Mouse (Mus musculus): ENCODE data around the gene Sval1. TPM values are rescaled to one million over a fixed set of nuclear protein-coding genes. Genes with fewer than 3 reads are reported as not detected.

Sval1 gene
- total and polyA plus RNA-seq, 3 experiments, result not detected

DNA sequence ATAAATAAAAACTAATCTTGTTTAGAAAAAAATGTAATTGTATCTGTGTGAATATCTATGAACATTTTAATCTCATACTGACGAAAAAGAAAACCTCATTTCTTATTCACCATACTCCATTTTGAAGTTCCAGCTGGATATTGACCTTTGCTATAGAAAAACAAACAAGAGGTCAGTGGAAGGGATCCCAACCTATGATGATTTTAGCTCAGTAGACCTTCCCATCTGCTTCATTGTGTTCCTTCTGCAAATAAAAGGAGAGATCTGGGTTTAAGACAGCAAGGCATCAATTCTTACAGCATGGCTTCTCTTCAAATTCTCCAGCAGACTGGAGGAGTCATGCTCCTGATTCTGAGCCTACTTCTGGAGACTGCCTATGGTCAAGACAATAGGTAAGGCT lies 16.4 kb downstream of the Sval1 start, which contains the start of gene Sval3:
Gene Sval3, plus strand, starts transcription at position 301 of the 400 bp plus-strand sequence.
- H3K4me1 ChIP-seq (ENCODE audit: control insufficient read depth in 1 of 2, insufficient read depth in 2 of 2, low read length in 2 of 2), result no peaks in the 10 kb centered on the region
- no peak within 1 kb of the TSS for H3K4me3 ChIP-seq (ENCODE audit: control insufficient read depth in 1 of 2, insufficient read depth in 1 of 2, low read depth in 2 of 2, low read length in 2 of 2)
- no peaks in the 10 kb centered on the region for H3K27me3 ChIP-seq (ENCODE audit: control insufficient read depth in 1 of 2, insufficient read depth in 2 of 2, low read length in 2 of 2)
- H3K9me3 ChIP-seq (replicated peaks; ENCODE audit: insufficient read depth, low read length), result no peaks in the 10 kb centered on the region
- H3K79me2 ChIP-seq (ENCODE audit: control insufficient read depth, insufficient read depth, low read length, poor library complexity), result no peaks in the 10 kb centered on the region
- TF ChIP-seq USF1 (IDR thresholded peaks at IDR 0.05; ENCODE audit: low read depth, low read length) (no peak), SIN3A (IDR thresholded peaks at IDR 0.05; ENCODE audit: low read length) (no peak), MYC (IDR thresholded peaks at IDR 0.05; ENCODE audit: low read depth, low read length) (no peak), ELF1 (IDR thresholded peaks at IDR 0.05; ENCODE audit: low read depth, low read length) (no peak), RCOR1 (IDR thresholded peaks at IDR 0.05; ENCODE audit: low read depth, low read length) (no peak), NRF1 (IDR thresholded peaks at IDR 0.05; ENCODE audit: insufficient read depth, low read depth, low read length, poor library complexity, severe bottlenecking) (no peak), POLR2A (IDR thresholded peaks at IDR 0.05; ENCODE audit: control insufficient read depth in 1 of 2, insufficient read depth in 1 of 2, low read depth in 1 of 2, low read length in 2 of 2, poor library complexity in 1 of 2) (no peak), JUND (IDR thresholded peaks at IDR 0.05; ENCODE audit: low read depth, low read length) (no peak), CHD1 (IDR thresholded peaks at IDR 0.05; ENCODE audit: low read depth, low read length) (no peak), ZNF384 (IDR thresholded peaks at IDR 0.05; ENCODE audit: low read depth, low read length) (no peak), MEF2A (IDR thresholded peaks at IDR 0.05; ENCODE audit: extremely low read depth, insufficient replicate concordance, low read depth, low read length, poor library complexity, severe bottlenecking) (no peak), ZMIZ1 (IDR thresholded peaks at IDR 0.05; ENCODE audit: low read depth, low read length) (no peak), CTCF (IDR thresholded peaks at IDR 0.05 in 2 of 3, conservative IDR thresholded peaks at IDR 0.05 in 1 of 3; ENCODE audit: control insufficient read depth in 1 of 3, insufficient read depth in 1 of 3, low read depth in 2 of 3, low read length in 3 of 3, poor library complexity in 1 of 3, severe bottlenecking in 1 of 3) (no peak), TAL1 (IDR thresholded peaks at IDR 0.05; ENCODE audit: low read length) (no peak)
- H3K27ac ChIP-seq (ENCODE audit: control insufficient read depth, low read depth, low read length), result no peak within 1 kb of the TSS
- no peaks in the 10 kb centered on the region for H3K36me3 ChIP-seq (ENCODE audit: control insufficient read depth in 1 of 2, insufficient read depth in 2 of 2, low read length in 2 of 2)
- H3K9ac ChIP-seq (ENCODE audit: control insufficient read depth, low read depth, low read length, poor library complexity, severe bottlenecking), result no peak within 1 kb of the TSS
- no peak for DNase-seq (ENCODE audit: low read depth, low spot score)

Other genes starting within 250 kb of the Sval1 start
- gene Kel, start 247.3 kb upstream of the Sval1 start, total RNA-seq (2012; rRNA removed), result 21.5 and 31.0 TPM in 2 replicates
- gene Kel, start 247.3 kb upstream of the Sval1 start, polyA plus RNA-seq (2012; ENCODE audit: insufficient read depth in 1 of 2, insufficient read length in 2 of 2, low read depth in 1 of 2, low replicate concordance in 2 of 2, missing spikeins in 1 of 2), result 10 to 100 TPM in 1 of 2 experiments, not detected in 1; 79.6 TPM
- gene Olfr459, start 176.5 kb upstream of the Sval1 start, total RNA-seq (2012; rRNA removed), result not detected in 2 replicates
- gene Olfr459, start 176.5 kb upstream of the Sval1 start, polyA plus RNA-seq (2012; ENCODE audit: insufficient read depth in 1 of 2, insufficient read length in 2 of 2, low read depth in 1 of 2, low replicate concordance in 2 of 2, missing spikeins in 1 of 2), result not detected
- not detected in 2 replicates for gene Pip, start 104.1 kb upstream of the Sval1 start, total RNA-seq (2012; rRNA removed)
- gene Pip, start 104.1 kb upstream of the Sval1 start, polyA plus RNA-seq (2012; ENCODE audit: insufficient read depth in 1 of 2, insufficient read length in 2 of 2, low read depth in 1 of 2, low replicate concordance in 2 of 2, missing spikeins in 1 of 2), result not detected
- gene Sval2, start 98.6 kb upstream of the Sval1 start, total RNA-seq (2012; rRNA removed), result not detected in 2 replicates
- not detected for gene Sval2, start 98.6 kb upstream of the Sval1 start, polyA plus RNA-seq (2012; ENCODE audit: insufficient read depth in 1 of 2, insufficient read length in 2 of 2, low read depth in 1 of 2, low replicate concordance in 2 of 2, missing spikeins in 1 of 2)
- gene Sval3, start 16.5 kb downstream of the Sval1 start, total RNA-seq (2012; rRNA removed), result not detected in 2 replicates
- not detected for gene Sval3, start 16.5 kb downstream of the Sval1 start, polyA plus RNA-seq (2012; ENCODE audit: insufficient read depth in 1 of 2, insufficient read length in 2 of 2, low read depth in 1 of 2, low replicate concordance in 2 of 2, missing spikeins in 1 of 2)
- not detected in 2 replicates for gene Sva, start 86.8 kb downstream of the Sval1 start, total RNA-seq (2012; rRNA removed)
- not detected for gene Sva, start 86.8 kb downstream of the Sval1 start, polyA plus RNA-seq (2012; ENCODE audit: insufficient read depth in 1 of 2, insufficient read length in 2 of 2, low read depth in 1 of 2, low replicate concordance in 2 of 2, missing spikeins in 1 of 2)
- gene Tas2r139, start 189.3 kb downstream of the Sval1 start, total RNA-seq (2012; rRNA removed), result not detected in 2 replicates
- gene Tas2r139, start 189.3 kb downstream of the Sval1 start, polyA plus RNA-seq (2012; ENCODE audit: insufficient read depth in 1 of 2, insufficient read length in 2 of 2, low read depth in 1 of 2, low replicate concordance in 2 of 2, missing spikeins in 1 of 2), result not detected